Mouse (Mus musculus): ENCODE results near the gene Synpo2l. TPM values are rescaled to one million over a fixed set of nuclear protein-coding genes. Genes with fewer than 3 reads are reported as not detected.

Synpo2l gene
- total RNA-seq, 1 experiment, result 1.1 TPM

DNA sequence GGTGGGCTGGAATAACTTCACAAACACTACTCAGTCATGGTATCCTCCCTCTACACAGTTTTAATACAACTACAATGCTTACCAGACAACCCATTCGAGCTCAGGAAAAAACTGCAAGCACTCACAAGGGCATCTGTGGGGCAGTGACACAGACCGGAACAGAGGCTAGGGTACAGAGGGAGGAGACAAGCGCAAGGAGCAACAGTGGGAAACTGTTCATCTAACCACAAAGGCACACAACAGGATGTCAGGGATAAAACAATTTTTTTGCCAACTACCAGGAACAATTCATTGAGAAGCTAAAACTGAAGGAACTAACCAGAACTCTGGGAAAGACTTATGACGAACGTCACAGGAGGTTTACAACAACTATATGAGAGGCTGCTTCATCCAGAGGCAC is 49.9 kb downstream of the Synpo2l start:
- DNase-seq (ENCODE audit: low read depth, low spot score), result no peak
- in situ Hi-C loops (cut with MboI; ENCODE audit: low sequenced_read_pairs in 2 of 2, unreplicated experiment in 2 of 2), result no loop called here
- H3K4me1 ChIP-seq (ENCODE audit: control insufficient read depth in 2 of 2, insufficient read depth in 2 of 2, low read length in 2 of 2, poor library complexity in 1 of 2), result peaks cover 2 to 3% of the 10 kb centered on the region in 2 experiments; a peak in 1 of 4 replicates
- H3K9ac ChIP-seq (ENCODE audit: insufficient read depth, low read depth, low read length, poor library complexity, severe bottlenecking), result no peak overlapping the region
- no peak for TF ChIP-seq ZNF384 (IDR thresholded peaks at IDR 0.05; ENCODE audit: low read depth, low read length)
- no peak for TF ChIP-seq HCFC1 (IDR thresholded peaks at IDR 0.05; ENCODE audit: borderline replicate concordance, insufficient read depth, low read length)
- no peak for TF ChIP-seq CHD2 (IDR thresholded peaks at IDR 0.05; ENCODE audit: low read depth, low read length)
- no peak for TF ChIP-seq ZC3H11A (IDR thresholded peaks at IDR 0.05; ENCODE audit: borderline replicate concordance, low read depth, low read length)
- TF ChIP-seq MAFK (IDR thresholded peaks at IDR 0.05; ENCODE audit: insufficient read depth, low read depth, low read length), result no peak
- no peaks in the 10 kb centered on the region for H3K36me3 ChIP-seq (ENCODE audit: control insufficient read depth, insufficient read depth, low read length, poor library complexity, severe bottlenecking)
- no peak overlapping the region for H3K4me3 ChIP-seq (ENCODE audit: insufficient read depth in 1 of 2, low read depth in 1 of 2, low read length in 2 of 2, poor library complexity in 1 of 2, severe bottlenecking in 1 of 2)
- H3K27ac ChIP-seq (ENCODE audit: insufficient read depth, low read depth, low read length, poor library complexity, severe bottlenecking), result no peak overlapping the region
- no peaks in the 10 kb centered on the region for H3K9me3 ChIP-seq (ENCODE audit: control insufficient read depth, insufficient read depth, low read depth, low read length)

DNA sequence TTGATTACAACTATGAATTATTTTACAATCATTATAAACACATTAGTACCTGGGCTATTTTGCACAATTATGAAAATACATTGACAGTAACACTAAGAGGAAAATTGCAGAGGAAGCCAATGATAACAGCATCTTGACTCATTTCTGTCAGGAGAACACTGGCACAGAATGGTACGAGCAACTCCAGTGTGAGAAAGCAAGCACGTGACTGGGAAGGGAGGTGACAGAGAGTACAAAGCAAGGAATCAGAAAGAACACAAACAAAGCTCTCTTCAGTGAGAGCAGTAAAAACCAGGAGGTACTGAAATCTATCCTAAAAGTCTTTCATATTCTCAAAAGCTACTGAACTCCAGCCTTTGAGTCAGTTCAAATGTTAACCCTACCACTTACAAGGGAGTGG is 51.7 kb downstream of the Synpo2l start:
- TF ChIP-seq ZNF384 (IDR thresholded peaks at IDR 0.05; ENCODE audit: low read depth, low read length), result no peak
- TF ChIP-seq MAFK (IDR thresholded peaks at IDR 0.05; ENCODE audit: insufficient read depth, low read depth, low read length), result no peak
- no peak for TF ChIP-seq CHD2 (IDR thresholded peaks at IDR 0.05; ENCODE audit: low read depth, low read length)
- TF ChIP-seq ZC3H11A (IDR thresholded peaks at IDR 0.05; ENCODE audit: borderline replicate concordance, low read depth, low read length), result no peak
- Histone ChIP-seq H3K9ac (ENCODE audit: insufficient read depth, low read depth, low read length, poor library complexity, severe bottlenecking) (no peak overlapping the region), H3K36me3 (ENCODE audit: control insufficient read depth, insufficient read depth, low read length, poor library complexity, severe bottlenecking) (no peaks in the 10 kb centered on the region), H3K4me3 (ENCODE audit: insufficient read depth in 1 of 2, low read depth in 1 of 2, low read length in 2 of 2, poor library complexity in 1 of 2, severe bottlenecking in 1 of 2) (no peak overlapping the region), H3K4me1 (ENCODE audit: control insufficient read depth in 2 of 2, insufficient read depth in 2 of 2, low read length in 2 of 2, poor library complexity in 1 of 2) (0 out of 4 replicates have a peak, but pooled peaks cover 0 to 2% of the 10 kb centered on the region in 2 experiments), H3K27ac (ENCODE audit: insufficient read depth, low read depth, low read length, poor library complexity, severe bottlenecking) (no peak overlapping the region), H3K9me3 (ENCODE audit: control insufficient read depth, insufficient read depth, low read depth, low read length) (no peaks in the 10 kb centered on the region)
- DNase-seq (ENCODE audit: low read depth, low spot score), result peak; percentile 12
- in situ Hi-C loops (cut with MboI; ENCODE audit: low sequenced_read_pairs in 2 of 2, unreplicated experiment in 2 of 2), result no loop called here

DNA sequence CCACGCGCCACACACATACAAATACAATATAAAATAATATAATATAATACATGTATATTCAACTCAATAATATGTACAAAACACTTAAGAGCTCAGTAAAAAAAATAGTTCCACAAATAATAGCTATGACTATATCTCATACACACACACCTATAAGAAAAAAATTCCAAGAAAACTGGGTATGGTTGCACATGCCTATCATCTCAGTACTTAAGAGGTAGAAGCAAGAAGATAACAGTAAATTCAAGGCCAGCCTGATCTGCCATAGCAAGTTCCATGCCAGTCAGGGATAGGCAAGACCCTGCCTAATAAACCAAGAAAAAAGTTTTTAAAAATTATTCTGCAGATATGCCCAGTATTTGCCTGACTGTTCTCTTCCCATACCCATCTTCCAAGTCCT is 53.1 kb downstream of the Synpo2l start:
- Histone ChIP-seq H3K9ac (ENCODE audit: insufficient read depth, low read depth, low read length, poor library complexity, severe bottlenecking) (no peak overlapping the region), H3K36me3 (ENCODE audit: control insufficient read depth, insufficient read depth, low read length, poor library complexity, severe bottlenecking) (no peaks in the 10 kb centered on the region), H3K4me3 (ENCODE audit: insufficient read depth in 1 of 2, low read depth in 1 of 2, low read length in 2 of 2, poor library complexity in 1 of 2, severe bottlenecking in 1 of 2) (no peak overlapping the region), H3K27ac (ENCODE audit: insufficient read depth, low read depth, low read length, poor library complexity, severe bottlenecking) (no peak overlapping the region), H3K9me3 (ENCODE audit: control insufficient read depth, insufficient read depth, low read depth, low read length) (no peaks in the 10 kb centered on the region), H3K4me1 (ENCODE audit: control insufficient read depth in 2 of 2, insufficient read depth in 2 of 2, low read length in 2 of 2, poor library complexity in 1 of 2) (peaks cover 2 to 3% of the 10 kb centered on the region in 2 experiments; a peak in 1 of 4 replicates)
- in situ Hi-C loops (cut with MboI; ENCODE audit: low sequenced_read_pairs in 2 of 2, unreplicated experiment in 2 of 2), result no loop called here
- DNase-seq (ENCODE audit: low read depth, low spot score), result no peak
- no peak for TF ChIP-seq HCFC1 (IDR thresholded peaks at IDR 0.05; ENCODE audit: borderline replicate concordance, insufficient read depth, low read length)
- TF ChIP-seq ZNF384 (IDR thresholded peaks at IDR 0.05; ENCODE audit: low read depth, low read length), result no peak
- no peak for TF ChIP-seq ZC3H11A (IDR thresholded peaks at IDR 0.05; ENCODE audit: borderline replicate concordance, low read depth, low read length)
- no peak for TF ChIP-seq MAFK (IDR thresholded peaks at IDR 0.05; ENCODE audit: insufficient read depth, low read depth, low read length)
- no peak for TF ChIP-seq CHD2 (IDR thresholded peaks at IDR 0.05; ENCODE audit: low read depth, low read length)

DNA sequence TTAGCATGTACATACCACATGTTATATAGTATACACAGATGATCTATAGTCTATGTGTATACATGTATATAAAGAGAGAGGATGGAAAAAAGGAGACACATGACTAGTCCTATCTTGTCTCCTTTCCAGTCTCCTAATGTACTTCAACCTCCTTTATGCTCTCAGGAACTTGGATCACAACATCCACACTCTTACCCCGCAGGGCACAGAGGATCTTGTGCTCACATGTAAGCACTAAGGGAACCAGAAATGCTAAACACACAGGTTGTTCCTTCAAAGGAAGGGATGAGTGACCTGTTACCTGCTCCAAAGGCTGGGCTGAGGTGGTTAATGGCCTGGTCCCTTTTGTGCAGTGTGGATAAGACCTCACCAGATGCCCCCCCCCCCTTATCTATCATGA is 55.3 kb downstream of the Synpo2l start:
- DNase-seq (ENCODE audit: low read depth, low spot score), result no peak
- H3K27ac ChIP-seq (ENCODE audit: insufficient read depth, low read depth, low read length, poor library complexity, severe bottlenecking), result no peak overlapping the region
- H3K4me1 ChIP-seq (ENCODE audit: control insufficient read depth in 2 of 2, insufficient read depth in 2 of 2, low read length in 2 of 2, poor library complexity in 1 of 2), result peaks cover 2 to 3% of the 10 kb centered on the region in 2 experiments; a peak in 1 of 4 replicates
- H3K36me3 ChIP-seq (ENCODE audit: control insufficient read depth, insufficient read depth, low read length, poor library complexity, severe bottlenecking), result no peaks in the 10 kb centered on the region
- no peaks in the 10 kb centered on the region for H3K9me3 ChIP-seq (ENCODE audit: control insufficient read depth, insufficient read depth, low read depth, low read length)
- no peak overlapping the region for H3K4me3 ChIP-seq (ENCODE audit: insufficient read depth in 1 of 2, low read depth in 1 of 2, low read length in 2 of 2, poor library complexity in 1 of 2, severe bottlenecking in 1 of 2)
- in situ Hi-C loops (cut with MboI; ENCODE audit: low sequenced_read_pairs in 2 of 2, unreplicated experiment in 2 of 2), result no loop called here
- no peak overlapping the region for H3K9ac ChIP-seq (ENCODE audit: insufficient read depth, low read depth, low read length, poor library complexity, severe bottlenecking)
- no peak for TF ChIP-seq MAFK (IDR thresholded peaks at IDR 0.05; ENCODE audit: insufficient read depth, low read depth, low read length)
- TF ChIP-seq CHD2 (IDR thresholded peaks at IDR 0.05; ENCODE audit: low read depth, low read length), result no peak
- no peak for TF ChIP-seq ZNF384 (IDR thresholded peaks at IDR 0.05; ENCODE audit: low read depth, low read length)
- TF ChIP-seq ZC3H11A (IDR thresholded peaks at IDR 0.05; ENCODE audit: borderline replicate concordance, low read depth, low read length), result no peak
- TF ChIP-seq HCFC1 (IDR thresholded peaks at IDR 0.05; ENCODE audit: borderline replicate concordance, insufficient read depth, low read length), result no peak

DNA sequence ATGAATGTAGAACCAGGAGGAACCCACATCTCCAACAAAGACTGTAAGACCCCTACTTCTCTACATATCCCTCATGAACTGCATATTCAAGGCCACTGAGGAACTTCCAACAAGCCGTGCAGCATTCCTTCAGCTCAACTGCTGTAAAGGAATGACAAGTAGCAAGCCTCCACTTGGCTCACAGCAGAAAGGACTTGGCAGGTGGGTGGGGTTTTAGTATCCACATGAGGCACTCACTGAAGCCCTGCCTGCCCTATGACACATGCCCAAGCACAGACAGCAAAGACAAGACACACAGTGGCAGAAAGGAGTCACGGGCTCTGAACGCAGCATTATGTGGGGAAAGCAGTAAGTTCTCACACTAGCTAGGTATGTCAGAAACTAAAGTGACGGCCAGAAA is 58.0 kb downstream of the Synpo2l start:
- Histone ChIP-seq H3K36me3 (ENCODE audit: control insufficient read depth, insufficient read depth, low read length, poor library complexity, severe bottlenecking) (peaks cover 6% of the 10 kb centered on the region), H3K4me3 (ENCODE audit: insufficient read depth in 1 of 2, low read depth in 1 of 2, low read length in 2 of 2, poor library complexity in 1 of 2, severe bottlenecking in 1 of 2) (no peak overlapping the region), H3K27ac (ENCODE audit: insufficient read depth, low read depth, low read length, poor library complexity, severe bottlenecking) (no peak overlapping the region), H3K9ac (ENCODE audit: insufficient read depth, low read depth, low read length, poor library complexity, severe bottlenecking) (no peak overlapping the region), H3K9me3 (ENCODE audit: control insufficient read depth, insufficient read depth, low read depth, low read length) (no peaks in the 10 kb centered on the region), H3K4me1 (ENCODE audit: control insufficient read depth in 2 of 2, insufficient read depth in 2 of 2, low read length in 2 of 2, poor library complexity in 1 of 2) (peaks cover 0 to 3% of the 10 kb centered on the region in 2 experiments; a peak in 1 of 4 replicates)
- no peak for DNase-seq (ENCODE audit: low read depth, low spot score)
- TF ChIP-seq ZNF384 (IDR thresholded peaks at IDR 0.05; ENCODE audit: low read depth, low read length) (no peak), HCFC1 (IDR thresholded peaks at IDR 0.05; ENCODE audit: borderline replicate concordance, insufficient read depth, low read length) (no peak), CHD2 (IDR thresholded peaks at IDR 0.05; ENCODE audit: low read depth, low read length) (no peak), MAFK (IDR thresholded peaks at IDR 0.05; ENCODE audit: insufficient read depth, low read depth, low read length) (no peak), ZC3H11A (IDR thresholded peaks at IDR 0.05; ENCODE audit: borderline replicate concordance, low read depth, low read length) (no peak)
- in situ Hi-C loops (cut with MboI; ENCODE audit: low sequenced_read_pairs in 2 of 2, unreplicated experiment in 2 of 2), result no loop called here
